Mouse (Mus musculus) granulocyte monocyte progenitor cell, adult 5-6 weeks (primary cell): ENCODE results near the gene Nup210l. TPM values are rescaled to one million over a fixed set of nuclear protein-coding genes. Genes with fewer than 3 reads are reported as not detected.
"Not testable (repeated sequence)": the region's sequence is repeated elsewhere in the genome, so short reads cannot be mapped to it uniquely, and the experiment has no call there.

Source experiments
- ATAC-seq: replicated peaks from 2 replicates; pipeline ENCODE4 v1.8.0; 2016; ENCODE audit warnings: mild to moderate bottlenecking, moderate TSS enrichment, inconsistent platforms; ENCODE audit not compliant: poor library complexity, severe bottlenecking
- total RNA-seq, 2 experiments: library from RNA; stranded (forward) in 1 of 2; stranded (reverse) in 1 of 2; fragments of 200-712, 200-1000 nt in 1 of 2; fragments of >200 nt in 1 of 2; fragmentation: Nextera tagmentation in 1 of 2; gene quantifications; 2 replicates each; pipeline ENCODE4 v1.2.3; 2014 to 2017

Gene Nup210l
- total RNA-seq, 2 experiments from 2014 or later: 0.28 to 0.31 TPM

- ATAC-seq: no peak
Observed at GRCm38 (mm10) chr3:90215825-90216380, 112.0 kb downstream of the Nup210l start.

DNA sequence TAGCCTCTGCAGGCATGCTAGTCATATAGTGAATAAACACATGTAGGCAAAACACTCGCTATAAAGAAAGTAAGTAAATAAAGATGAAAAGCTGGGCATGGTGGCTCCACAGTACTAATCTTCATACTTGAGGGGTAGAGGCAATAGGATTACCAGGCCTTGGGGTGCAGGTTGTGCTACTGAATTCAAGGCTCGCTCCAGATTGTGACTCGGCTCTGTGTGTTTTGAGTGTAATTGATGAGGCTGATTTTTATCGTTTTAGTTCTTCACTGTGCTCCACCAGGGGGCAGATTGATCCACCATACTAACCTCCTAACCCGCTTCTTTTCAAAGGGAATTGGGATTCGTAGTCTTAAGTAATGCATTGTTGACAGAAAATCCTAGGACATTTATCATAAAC is 116.2 kb downstream of the Nup210l start:
- peak; percentile 69 for ATAC-seq

DNA sequence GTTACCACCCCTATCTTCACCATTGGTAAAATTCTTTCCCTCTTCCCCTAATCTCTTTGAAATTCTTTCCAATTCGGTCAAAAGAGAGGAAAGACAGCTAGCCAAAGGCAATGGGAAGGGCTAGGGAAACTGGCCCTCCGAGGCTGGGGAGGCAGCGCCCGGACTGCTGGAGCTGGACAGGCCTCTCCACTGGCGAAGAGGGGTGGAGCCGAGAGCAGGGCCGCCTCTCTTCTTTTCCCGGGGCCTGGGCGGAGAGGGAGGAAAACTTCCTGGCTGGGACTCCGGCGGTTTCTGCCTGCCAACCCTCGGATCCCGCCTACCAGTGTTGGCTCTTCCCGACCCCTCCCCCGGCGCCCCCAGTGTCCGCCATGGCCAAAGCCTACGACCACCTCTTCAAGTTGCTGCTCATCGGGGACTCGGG is 116.6 kb downstream of the Nup210l start:
- peak; percentile 64 for ATAC-seq

GRCm38 (mm10) chr3:90221123-90221522 is 117.2 kb downstream of the Nup210l start:
- ATAC-seq: no peak

GRCm38 (mm10) chr3:90222455-90222854 is 118.5 kb downstream of the Nup210l start:
- no peak for ATAC-seq

GRCm38 (mm10) chr3:90222941-90223340 is 119.0 kb downstream of the Nup210l start:
- no peak for ATAC-seq

DNA sequence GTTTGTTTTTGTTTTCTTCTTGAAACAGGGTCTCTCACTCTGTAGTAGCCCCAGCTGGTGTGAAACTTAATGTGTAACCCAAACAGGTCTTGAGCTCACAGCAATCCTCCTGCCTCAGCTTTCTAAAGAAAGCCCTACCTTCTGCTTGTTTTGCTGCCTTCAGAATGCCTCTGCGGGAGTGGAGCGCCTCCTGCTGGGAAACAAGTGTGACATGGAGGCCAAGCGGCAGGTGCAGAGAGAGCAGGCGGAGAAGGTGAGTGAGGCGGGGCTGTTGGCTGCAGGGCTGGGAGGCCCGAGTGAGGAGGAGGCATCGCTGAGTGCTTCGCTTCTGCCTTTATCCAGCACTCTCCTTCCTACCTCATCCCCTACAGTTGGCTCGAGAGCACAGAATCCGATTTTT is 120.4 kb downstream of the Nup210l start:
- no peak for ATAC-seq

DNA sequence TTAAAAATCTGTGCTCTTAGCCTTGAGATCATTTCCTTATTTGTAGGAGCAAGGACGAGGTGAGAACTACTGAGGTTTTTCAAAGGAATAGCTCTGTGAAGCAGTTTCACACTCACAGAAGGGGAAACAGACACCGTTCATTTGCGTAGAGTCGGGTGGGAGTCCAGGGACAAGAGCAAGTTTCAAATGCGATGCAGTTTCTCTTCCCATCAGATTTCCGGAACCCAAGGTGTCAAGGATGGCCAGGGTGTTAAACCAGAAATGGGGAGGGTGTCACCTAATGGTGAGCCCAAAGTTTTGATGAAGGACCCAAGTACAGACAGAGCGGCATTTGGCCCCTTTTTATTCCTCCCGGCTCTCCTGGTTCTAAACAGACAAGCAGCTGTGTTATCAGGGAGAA is 127.1 kb downstream of the Nup210l start:
- ATAC-seq: peak; percentile 70

GRCm38 (mm10) chr3:90231507-90232333 is 127.8 kb downstream of the Nup210l start, which contains the start of gene Jtb:
Gene Jtb (plus strand): TSS chr3:90231597.
- ATAC-seq: peak; percentile 93

DNA sequence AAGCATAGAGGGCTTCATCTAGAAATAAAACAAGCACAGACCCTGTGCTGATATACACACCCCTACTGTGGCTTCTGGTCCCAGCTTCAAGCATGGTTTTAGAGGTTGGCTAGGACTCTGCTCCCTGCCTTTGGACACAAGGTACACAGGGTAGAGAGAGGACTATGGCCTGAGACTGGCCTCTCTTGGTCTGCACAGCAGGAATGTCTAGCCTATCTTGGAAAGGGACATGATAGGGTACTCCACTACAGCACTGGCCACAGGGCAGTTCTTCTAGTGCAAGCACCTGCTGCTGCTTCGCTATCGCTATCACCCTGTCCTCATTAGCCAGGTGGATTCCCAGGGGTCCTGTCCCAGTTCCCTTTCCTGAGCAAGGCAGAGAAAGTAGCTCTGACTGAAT is 137.3 kb downstream of the Nup210l start:
- peak; percentile 4; the same call in 1 of the 2 replicates for ATAC-seq

- ATAC-seq: peak; percentile 76
Observed at GRCm38 (mm10) chr3:90241669-90242358, 137.9 kb downstream of the Nup210l start.

- no peak for ATAC-seq
Observed at GRCm38 (mm10) chr3:90242984-90243775, 139.2 kb downstream of the Nup210l start, which contains the start of gene Creb3l4. Gene Creb3l4 (minus strand): TSS chr3:90243512.

DNA sequence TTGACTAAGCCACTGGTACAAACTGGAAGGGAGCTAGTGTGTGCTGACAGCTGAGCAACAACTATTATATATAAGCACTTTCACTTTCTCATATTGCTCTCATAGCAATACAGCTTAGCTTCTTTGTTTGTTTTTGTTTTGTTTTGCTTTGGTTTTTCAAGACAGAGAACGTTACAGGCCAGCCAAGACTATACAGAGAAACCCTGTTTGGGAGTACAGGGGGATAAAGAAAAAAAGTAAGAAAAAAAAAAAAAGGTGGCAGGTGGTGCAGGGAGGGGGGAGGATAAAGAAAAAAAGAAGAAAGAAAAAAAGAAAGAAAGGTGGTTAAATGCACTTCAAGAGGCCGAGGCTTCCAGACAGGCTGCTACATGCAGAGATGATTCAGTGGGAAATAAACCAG is 141.5 kb downstream of the Nup210l start:
- ATAC-seq: no peak

GRCm38 (mm10) chr3:90247630-90247959 is 143.7 kb downstream of the Nup210l start:
- ATAC-seq: no peak

DNA sequence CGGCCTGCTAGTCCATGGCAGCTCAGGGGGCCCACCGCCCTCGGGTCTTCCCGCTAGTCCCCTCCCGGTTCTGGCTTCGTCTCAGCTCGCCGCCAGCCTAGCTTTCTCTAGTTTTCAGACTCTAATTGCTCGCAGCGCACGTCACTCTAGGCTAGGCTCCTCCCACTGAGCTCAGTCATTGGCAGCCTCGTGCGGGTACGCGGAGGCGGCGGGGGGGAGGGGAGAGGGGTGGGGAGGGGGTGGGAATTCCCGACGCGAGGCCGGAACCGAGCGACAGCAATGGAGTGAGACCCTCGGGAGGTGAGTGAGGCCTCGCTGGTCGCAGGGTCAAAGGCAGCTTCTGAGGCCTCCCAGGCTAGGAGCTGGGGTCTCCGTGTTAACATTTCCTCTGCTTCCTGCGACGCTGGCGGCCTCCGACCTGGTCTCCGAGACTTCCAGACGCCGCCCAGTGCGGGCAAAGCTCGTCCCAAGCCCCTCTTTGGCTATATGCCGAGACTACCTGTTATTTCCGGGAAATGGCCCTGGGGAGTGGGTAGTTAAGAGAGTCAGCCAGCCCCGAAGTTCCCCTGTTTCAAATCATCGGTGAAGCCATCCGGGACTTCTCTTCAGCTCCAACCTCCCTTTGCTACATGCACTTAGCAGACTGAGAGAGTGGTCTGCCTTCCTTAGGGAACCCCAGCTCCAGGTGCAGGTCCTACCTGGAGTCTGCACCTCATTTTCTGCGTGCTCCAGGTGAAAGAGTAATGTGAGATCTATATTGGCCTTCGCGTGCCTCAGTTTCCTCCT is 144.2 kb downstream of the Nup210l start, which contains the start of gene Slc39a1:
Slc39a1 (plus strand) TSS at position 213 of the 786 bp plus-strand sequence.
- peak; percentile 93 for ATAC-seq

- ATAC-seq: peak; percentile 51
Observed at GRCm38 (mm10) chr3:90248746-90249100, 144.8 kb downstream of the Nup210l start.

GRCm38 (mm10) chr3:90250791-90251190 is 146.9 kb downstream of the Nup210l start:
- ATAC-seq: no peak

DNA sequence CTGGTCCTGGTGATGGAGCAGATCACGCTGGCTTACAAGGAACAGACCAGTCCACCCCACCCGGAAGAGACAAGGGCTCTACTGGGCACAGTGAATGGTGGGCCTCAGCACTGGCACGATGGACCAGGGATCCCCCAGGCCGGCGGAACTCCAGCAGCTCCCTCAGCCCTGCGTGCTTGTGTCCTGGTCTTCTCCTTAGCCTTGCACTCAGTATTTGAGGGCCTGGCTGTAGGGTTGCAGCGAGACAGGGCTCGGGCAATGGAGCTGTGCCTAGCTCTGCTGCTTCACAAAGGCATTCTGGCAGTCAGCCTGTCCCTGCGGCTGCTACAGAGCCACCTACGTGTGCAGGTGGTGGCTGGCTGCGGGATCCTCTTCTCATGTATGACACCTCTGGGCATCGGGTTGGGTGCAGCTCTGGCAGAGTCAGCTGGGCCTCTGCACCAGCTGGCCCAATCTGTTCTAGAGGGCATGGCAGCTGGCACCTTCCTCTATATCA is 147.8 kb downstream of the Nup210l start:
- not testable (repeated sequence) for ATAC-seq

GRCm38 (mm10) chr3:90252659-90253058 is 148.7 kb downstream of the Nup210l start:
- not testable (repeated sequence) for ATAC-seq
